Mouse (Mus musculus) hindbrain, embryonic 10.5 days (tissue): Measurements from ENCODE around the gene Slc35b3. TPM values are rescaled to one million over a fixed set of nuclear protein-coding genes. Genes with fewer than 3 reads are reported as not detected.

Experiments used
- DNase-seq: peaks from one replicate; pipeline ENCODE4 v3.0.0-alpha.2; 2017; ENCODE audit warnings: low spot score
- H3K27ac ChIP-seq: fragments of 300-500 bp; sonication (generic); 2 replicates; pipeline ENCODE4 v1.5.1; 2016; ENCODE audit warnings: mild to moderate bottlenecking, moderate library complexity
- H3K27me3 ChIP-seq: fragments of 300-500 bp; sonication (generic); 2 replicates; pipeline ENCODE4 v1.6.1; 2016; ENCODE audit warnings: mild to moderate bottlenecking; ENCODE audit not compliant: poor library complexity, insufficient read depth, severe bottlenecking
- H3K36me3 ChIP-seq: fragments of 300-500 bp; sonication (generic); 2 replicates; pipeline ENCODE4 v1.6.1; 2016; ENCODE audit warnings: mild to moderate bottlenecking, moderate library complexity
- H3K4me1 ChIP-seq: fragments of 300-500 bp; sonication (generic); replicated peaks from 2 replicates; pipeline ENCODE4 v1.6.1; 2016; ENCODE audit warnings: mild to moderate bottlenecking
- H3K4me3 ChIP-seq: fragments of 300-500 bp; sonication (generic); 2 replicates; pipeline ENCODE4 v1.5.1; 2016; ENCODE audit warnings: mild to moderate bottlenecking, moderate library complexity
- H3K9me3 ChIP-seq: fragments of 300-500 bp; sonication (generic); 2 replicates; pipeline ENCODE4 v1.6.1; 2016; ENCODE audit warnings: mild to moderate bottlenecking, moderate library complexity
- WGBS: fragments of 180-500 bp; shearing (Covaris S2); methylation state at CpG from one replicate; pipeline ENCODE4 v1.1.7; 2016; 5-methylcytosine and 5-hydroxymethylcytosine counted together
- polyA plus RNA-seq: library from polyadenylated mRNA; unstranded; fragments of >200 nt; fragmentation: Nextera tagmentation; extraction: Ambion mirVana; gene quantifications from 2 replicates; pipeline ENCODE4 v1.2.1, GENCODE M21; 2016

Slc35b3 gene
- polyA plus RNA-seq, 1 experiment from 2014 or later, result 26.8 TPM

DNA sequence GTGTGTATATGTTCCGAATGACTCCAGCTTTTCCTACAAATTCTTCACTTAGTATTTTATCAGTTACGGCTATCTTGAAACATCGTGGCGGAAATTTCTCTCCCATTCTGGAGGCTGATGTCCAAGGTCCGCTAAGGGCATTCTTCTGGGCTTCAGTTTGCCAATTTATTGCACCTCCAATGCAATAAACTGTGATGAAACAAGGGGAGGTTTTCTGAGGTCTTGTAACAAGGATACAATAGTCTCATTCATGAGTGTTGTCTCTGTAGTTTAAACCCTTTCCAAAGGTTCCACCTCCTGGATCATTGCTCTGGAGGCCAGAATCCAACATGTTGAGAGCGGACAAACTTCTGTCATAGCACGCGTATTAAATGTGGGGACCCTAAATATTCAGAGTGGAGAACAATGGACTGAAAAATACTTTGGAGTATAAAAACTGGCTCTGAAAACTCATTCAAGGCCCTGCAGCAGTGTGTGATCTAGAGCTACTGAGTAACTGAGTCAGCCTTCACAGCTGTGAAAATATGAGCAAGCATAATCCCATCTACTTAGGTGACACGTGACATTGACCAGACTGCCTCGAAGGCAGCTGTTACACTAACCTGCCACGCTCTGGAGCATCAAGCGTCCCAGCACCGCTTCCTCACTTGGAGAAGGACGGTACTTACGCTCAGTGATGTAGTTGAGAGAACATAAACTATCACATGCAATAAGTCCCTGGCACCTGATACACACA, 30.7 kb downstream of the Slc35b3 start:
- Histone ChIP-seq H3K4me1 (no peaks in the 10 kb centered on the region), H3K27me3 (no peaks in the 10 kb centered on the region), H3K27ac (no peak overlapping the region), H3K9me3 (no peaks in the 10 kb centered on the region), H3K36me3 (peaks cover 45% of the 10 kb centered on the region), H3K4me3 (no peak overlapping the region)
- DNase-seq, result no peak
- 96% methylated on average over 15 of the region's 15 CpGs for WGBS

GRCm38 (mm10) chr13:38922676-38923075, 38.0 kb downstream of the Slc35b3 start:
- Histone ChIP-seq H3K9me3 (no peaks in the 10 kb centered on the region), H3K4me3 (no peak overlapping the region), H3K4me1 (no peaks in the 10 kb centered on the region), H3K36me3 (no peaks in the 10 kb centered on the region), H3K27me3 (no peaks in the 10 kb centered on the region), H3K27ac (no peak overlapping the region)
- 62% methylated on average over 3 of the region's 3 CpGs for WGBS
- DNase-seq, result no peak

- Histone ChIP-seq H3K36me3 (no peaks in the 10 kb centered on the region), H3K4me1 (no peaks in the 10 kb centered on the region), H3K27ac (no peak overlapping the region), H3K9me3 (no peaks in the 10 kb centered on the region), H3K27me3 (no peaks in the 10 kb centered on the region), H3K4me3 (no peak overlapping the region)
- 92% methylated on average over 1 of the region's 1 CpGs for WGBS
- DNase-seq, result no peak
Observed at GRCm38 (mm10) chr13:38921306-38921705, 39.4 kb downstream of the Slc35b3 start.

DNA sequence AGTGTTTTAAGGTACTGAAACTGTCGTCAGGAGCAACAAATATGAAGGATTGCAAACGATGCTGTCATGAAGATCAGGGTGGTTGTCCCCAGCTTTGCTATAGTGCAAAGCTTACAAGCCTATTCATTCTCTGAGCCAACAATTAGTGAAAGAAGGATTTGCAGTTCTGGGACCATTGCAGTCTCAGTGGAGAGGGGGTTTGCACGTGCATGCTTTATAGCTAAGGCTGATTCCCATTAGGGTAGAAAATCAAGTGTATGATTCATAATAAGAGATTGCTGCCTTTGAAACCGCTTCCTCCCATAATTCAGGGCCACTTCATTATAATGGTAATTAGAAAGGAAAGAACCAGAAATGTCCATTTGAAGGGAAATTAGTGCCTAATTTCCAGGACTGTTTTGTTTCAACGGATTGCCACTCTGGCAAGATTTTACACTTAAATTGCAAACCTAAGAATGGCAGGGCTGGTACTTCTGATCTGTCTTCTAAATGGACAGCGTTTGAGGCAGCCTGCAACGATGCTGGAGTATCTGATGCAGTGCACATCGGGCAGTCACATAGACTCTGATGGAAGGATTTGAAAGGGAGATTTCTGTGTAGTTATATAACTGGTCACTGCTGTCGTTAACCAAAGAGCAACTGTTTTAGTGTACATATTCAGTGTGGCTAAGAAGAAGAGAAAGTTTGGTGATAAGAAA, 42.3 kb downstream of the Slc35b3 start:
- WGBS, result 79% methylated on average over 9 of the region's 9 CpGs
- DNase-seq, result no peak
- Histone ChIP-seq H3K9me3 (no peaks in the 10 kb centered on the region), H3K27me3 (no peaks in the 10 kb centered on the region), H3K27ac (no peak overlapping the region), H3K4me3 (no peak overlapping the region), H3K4me1 (no peaks in the 10 kb centered on the region), H3K36me3 (no peaks in the 10 kb centered on the region)

GRCm38 (mm10) chr13:38917556-38917955, 43.1 kb downstream of the Slc35b3 start:
- Histone ChIP-seq H3K9me3 (no peaks in the 10 kb centered on the region), H3K4me3 (no peak overlapping the region), H3K4me1 (no peaks in the 10 kb centered on the region), H3K36me3 (no peaks in the 10 kb centered on the region), H3K27ac (no peak overlapping the region), H3K27me3 (no peaks in the 10 kb centered on the region)
- 78% methylated on average over 5 of the region's 5 CpGs for whole genome bisulfite sequencing
- no peak for DNase-seq

- Histone ChIP-seq H3K4me3 (no peak overlapping the region), H3K4me1 (no peaks in the 10 kb centered on the region), H3K36me3 (no peaks in the 10 kb centered on the region), H3K27ac (no peak overlapping the region), H3K9me3 (no peaks in the 10 kb centered on the region), H3K27me3 (no peaks in the 10 kb centered on the region)
- DNase-seq, result no peak
- WGBS, result 89% methylated on average over 6 of the region's 6 CpGs
Observed at GRCm38 (mm10) chr13:38914771-38915170, 45.9 kb downstream of the Slc35b3 start.

GRCm38 (mm10) chr13:38892364-38892763, 68.3 kb downstream of the Slc35b3 start:
- H3K27ac ChIP-seq, result no peak overlapping the region
- H3K36me3 ChIP-seq, result no peaks in the 10 kb centered on the region
- no peak for DNase-seq
- no peak overlapping the region for H3K4me3 ChIP-seq
- H3K27me3 ChIP-seq, result no peaks in the 10 kb centered on the region
- H3K9me3 ChIP-seq, result no peaks in the 10 kb centered on the region
- H3K4me1 ChIP-seq, result no peaks in the 10 kb centered on the region
- 80% methylated on average over 3 of the region's 3 CpGs for WGBS
